Mouse (Mus musculus): ENCODE results near the gene Rundc3a. TPM values are rescaled to one million over a fixed set of nuclear protein-coding genes. Genes with fewer than 3 reads are reported as not detected.

The Rundc3a gene
- polyA plus RNA-seq, 1 experiment from 2014 or later = 117 TPM

DNA sequence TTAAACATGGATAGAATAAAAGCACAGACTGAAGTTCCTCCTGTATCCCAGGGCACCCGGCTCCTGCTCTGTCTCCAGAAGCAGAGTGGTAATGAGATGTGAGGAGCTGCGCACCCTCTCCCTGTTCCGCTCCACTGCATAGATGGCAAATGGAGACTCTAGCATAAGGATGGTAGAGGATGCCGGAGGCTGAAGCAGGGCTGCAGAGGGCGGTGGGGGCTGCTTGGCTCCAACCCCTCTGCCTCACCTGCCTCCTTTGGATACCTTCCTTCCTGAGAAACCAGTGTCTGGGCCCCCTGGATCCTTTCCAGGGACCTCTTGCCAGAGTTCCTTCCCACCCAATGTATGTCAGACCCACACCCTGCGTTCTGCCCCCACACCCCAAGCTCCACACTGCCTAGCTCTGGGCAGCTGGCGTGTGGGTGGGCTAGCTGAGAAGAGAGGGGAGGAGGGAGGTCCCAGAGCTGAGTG lies 3.5 kb downstream of the Rundc3a start:
- Histone ChIP-seq H3K36me3 (peaks cover 32% of the 10 kb centered on the region), H3K9me3 (no peaks in the 10 kb centered on the region), H3K27me3 (peaks cover 38% of the 10 kb centered on the region), H3K4me1 (peaks cover 73% of the 10 kb centered on the region), H3K4me3 (0 out of 2 replicates have a peak overlapping the region, but pooled peaks have one; percentile 6), H3K27ac (replicated peaks) (no peak overlapping the region), H3K9ac (replicated peaks) (peak overlapping the region; percentile 7; the same call in 1 of the 2 replicates), H3K4me2 (replicated peaks) (peak overlapping the region; percentile 63)
- 78% methylated on average over 7 of the region's 7 CpGs for WGBS
- no peak for ATAC-seq (ENCODE audit: low FRiP score, low read depth)

DNA sequence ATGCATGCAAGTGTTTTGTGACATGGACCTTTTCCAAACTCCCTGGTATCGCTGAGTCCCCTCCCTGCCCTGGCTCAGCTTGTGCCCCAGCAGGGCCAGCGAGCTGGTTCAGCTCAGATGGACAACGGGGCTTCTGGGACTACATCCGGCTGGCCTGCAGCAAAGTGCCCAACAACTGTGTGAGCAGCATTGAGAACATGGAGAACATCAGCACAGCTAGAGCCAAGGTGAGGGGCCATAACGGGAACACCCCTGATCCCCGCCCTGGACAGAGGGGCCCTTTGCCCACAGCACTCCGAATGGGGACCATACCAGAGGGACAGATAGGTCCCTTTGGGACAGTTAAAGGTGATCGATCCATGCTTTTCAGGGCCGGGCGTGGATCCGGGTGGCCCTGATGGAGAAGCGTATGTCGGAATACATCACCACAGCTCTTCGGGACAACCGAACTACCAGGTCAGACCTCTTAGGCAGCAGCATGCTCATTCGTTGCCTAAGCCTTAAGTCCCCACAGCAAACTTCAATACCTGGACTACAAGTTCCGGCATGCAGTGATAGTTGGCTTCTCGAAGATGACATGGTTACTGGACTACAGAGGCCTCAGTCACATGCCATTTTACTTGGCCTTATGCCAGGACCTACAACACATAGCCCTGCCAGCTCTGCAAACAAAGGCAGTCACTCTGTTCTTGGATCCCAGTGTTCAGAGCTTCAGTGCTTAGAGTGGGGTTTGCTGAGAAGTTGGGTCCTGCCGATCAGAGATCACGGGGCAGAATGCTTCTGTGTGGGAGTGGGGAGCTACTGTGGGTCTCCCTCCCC lies 5.0 kb downstream of the Rundc3a start:
- peaks cover 66% of the 10 kb centered on the region for H3K4me1 ChIP-seq
- H3K27me3 ChIP-seq = peaks cover 38% of the 10 kb centered on the region
- H3K4me2 ChIP-seq (replicated peaks) = 0 out of 2 replicates have a peak overlapping the region, but pooled peaks have one; percentile 63
- whole genome bisulfite sequencing = 83% methylated on average over 20 of the region's 20 CpGs
- H3K9ac ChIP-seq (replicated peaks) = peak overlapping the region; percentile 37; the same call in 1 of the 2 replicates
- H3K4me3 ChIP-seq = no peak overlapping the region
- no peaks in the 10 kb centered on the region for H3K9me3 ChIP-seq
- H3K36me3 ChIP-seq = peaks cover 47% of the 10 kb centered on the region
- ATAC-seq (ENCODE audit: low FRiP score, low read depth) = no peak
- no peak overlapping the region for H3K27ac ChIP-seq (replicated peaks)

DNA sequence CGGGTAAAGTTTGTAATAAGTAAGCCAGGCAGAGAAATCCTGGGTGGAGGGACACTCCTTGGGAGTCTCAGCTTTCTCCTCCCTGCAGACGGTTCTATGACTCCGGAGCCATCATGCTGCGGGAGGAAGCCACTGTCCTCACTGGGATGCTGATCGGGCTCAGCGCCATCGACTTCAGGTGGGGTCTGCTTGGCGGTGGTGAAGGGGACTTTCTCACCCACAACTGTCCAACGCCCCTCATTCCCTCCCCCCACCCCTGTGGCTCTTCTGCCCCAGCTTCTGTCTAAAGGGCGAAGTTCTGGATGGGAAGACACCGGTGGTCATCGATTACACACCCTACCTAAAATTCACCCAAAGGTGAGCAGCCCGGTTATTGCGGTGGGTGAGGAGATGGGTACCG lies 5.9 kb downstream of the Rundc3a start:
- H3K36me3 ChIP-seq = peaks cover 56% of the 10 kb centered on the region
- H3K4me1 ChIP-seq = peaks cover 60% of the 10 kb centered on the region
- H3K9me3 ChIP-seq = no peaks in the 10 kb centered on the region
- no peak overlapping the region; the same call in 1 of the 2 replicates for H3K4me2 ChIP-seq (replicated peaks)
- H3K27me3 ChIP-seq = peaks cover 38% of the 10 kb centered on the region
- H3K4me3 ChIP-seq = no peak overlapping the region
- no peak overlapping the region for H3K27ac ChIP-seq (replicated peaks)
- no peak for ATAC-seq (ENCODE audit: low FRiP score, low read depth)
- WGBS = 20% methylated on average over 15 of the region's 15 CpGs
- H3K9ac ChIP-seq (replicated peaks) = no peak overlapping the region

DNA sequence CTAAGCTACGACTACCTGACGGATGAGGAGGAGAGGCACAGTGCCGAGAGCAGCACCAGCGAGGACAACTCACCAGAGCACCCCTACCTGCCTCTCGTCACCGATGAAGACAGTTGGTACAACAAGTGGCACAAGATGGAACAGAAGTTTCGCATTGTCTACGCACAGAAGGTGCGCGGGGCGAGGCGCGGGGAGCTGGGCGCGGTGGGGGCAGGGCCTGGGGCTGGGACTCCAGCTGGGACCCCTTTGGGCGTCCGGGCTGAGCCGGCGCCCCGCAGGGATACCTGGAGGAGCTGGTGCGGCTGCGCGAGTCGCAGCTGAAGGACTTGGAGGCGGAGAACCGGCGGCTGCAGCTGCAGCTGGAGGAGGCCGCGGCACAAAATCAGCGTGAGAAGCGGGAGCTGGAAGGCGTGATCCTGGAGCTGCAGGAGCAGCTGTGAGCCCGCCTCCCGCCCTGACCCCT lies 6.4 kb downstream of the Rundc3a start:
- peaks cover 62% of the 10 kb centered on the region for H3K36me3 ChIP-seq
- peak overlapping the region; percentile 36 for H3K4me2 ChIP-seq (replicated peaks)
- ATAC-seq (ENCODE audit: low FRiP score, low read depth) = no peak
- peak overlapping the region; percentile 18; the same call in 1 of the 2 replicates for H3K4me3 ChIP-seq
- WGBS = 2% methylated on average over 33 of the region's 34 CpGs
- no peaks in the 10 kb centered on the region for H3K9me3 ChIP-seq
- H3K27me3 ChIP-seq = peaks cover 38% of the 10 kb centered on the region
- no peak overlapping the region for H3K9ac ChIP-seq (replicated peaks)
- H3K4me1 ChIP-seq = peaks cover 58% of the 10 kb centered on the region
- H3K27ac ChIP-seq (replicated peaks) = 0 out of 2 replicates have a peak overlapping the region, but pooled peaks have one; percentile 10

DNA sequence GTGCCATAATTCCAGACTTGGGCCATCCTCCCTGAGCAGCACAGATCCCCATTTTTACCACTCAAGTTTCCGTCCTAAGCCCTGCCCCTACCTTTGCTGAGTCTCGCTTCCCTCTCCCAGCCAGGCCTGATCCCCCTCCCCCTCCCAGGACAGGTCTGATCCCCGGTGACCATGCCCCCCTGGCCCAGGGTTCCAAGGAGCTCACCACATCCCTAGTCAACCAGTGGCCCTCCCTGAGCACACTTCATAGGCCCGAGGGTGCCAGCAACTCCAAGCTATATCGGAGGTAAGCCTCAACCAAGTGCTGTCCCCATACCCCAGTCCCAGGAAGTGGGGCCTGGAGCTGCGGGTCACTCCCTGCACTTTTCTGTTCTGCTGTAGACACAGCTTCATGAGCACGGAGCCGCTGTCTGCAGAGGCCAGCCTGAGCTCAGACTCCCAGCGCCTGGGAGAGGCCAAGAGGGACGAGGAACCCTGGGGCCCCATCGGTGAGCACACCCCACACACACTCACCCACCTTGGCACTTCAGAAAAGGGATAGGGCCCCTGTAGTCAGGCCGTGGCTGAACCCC lies 7.4 kb downstream of the Rundc3a start:
- H3K4me3 ChIP-seq = no peak overlapping the region
- H3K27me3 ChIP-seq = peaks cover 38% of the 10 kb centered on the region
- H3K9ac ChIP-seq (replicated peaks) = no peak overlapping the region
- no peak overlapping the region for H3K4me2 ChIP-seq (replicated peaks)
- no peaks in the 10 kb centered on the region for H3K9me3 ChIP-seq
- 28% methylated on average over 12 of the region's 12 CpGs for WGBS
- peaks cover 63% of the 10 kb centered on the region for H3K36me3 ChIP-seq
- H3K27ac ChIP-seq (replicated peaks) = 0 out of 2 replicates have a peak overlapping the region, but pooled peaks have one; percentile 6
- peaks cover 58% of the 10 kb centered on the region for H3K4me1 ChIP-seq
- ATAC-seq (ENCODE audit: low FRiP score, low read depth) = no peak

DNA sequence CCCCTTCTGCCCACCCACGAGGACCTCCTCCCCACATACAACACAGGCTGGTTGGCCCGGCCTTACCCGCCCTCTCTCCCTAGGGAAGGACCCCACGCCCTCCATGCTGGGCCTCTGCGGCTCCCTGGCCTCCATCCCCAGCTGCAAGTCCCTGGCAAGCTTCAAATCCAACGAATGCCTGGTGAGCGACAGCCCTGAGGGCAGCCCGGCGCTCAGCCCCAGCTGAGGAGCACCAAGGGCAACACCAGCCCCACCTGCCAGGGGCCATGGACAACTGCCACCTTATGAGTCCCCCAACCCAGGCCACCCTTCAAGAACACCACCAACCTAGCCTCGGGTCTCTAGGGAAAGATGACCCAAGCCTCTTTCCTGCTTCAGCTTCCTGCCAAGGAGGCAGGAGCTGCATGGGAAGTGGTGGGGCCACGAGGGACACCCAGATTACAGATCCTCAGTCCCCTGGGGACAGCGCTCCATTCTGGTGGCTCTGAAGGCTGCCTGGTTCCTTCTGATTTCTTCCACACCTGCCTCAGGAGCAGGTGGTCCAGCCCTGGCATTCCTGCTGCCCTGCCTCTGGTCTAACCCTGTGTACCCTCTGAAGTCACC lies 8.8 kb downstream of the Rundc3a start:
- WGBS = 51% methylated on average over 12 of the region's 12 CpGs

DNA sequence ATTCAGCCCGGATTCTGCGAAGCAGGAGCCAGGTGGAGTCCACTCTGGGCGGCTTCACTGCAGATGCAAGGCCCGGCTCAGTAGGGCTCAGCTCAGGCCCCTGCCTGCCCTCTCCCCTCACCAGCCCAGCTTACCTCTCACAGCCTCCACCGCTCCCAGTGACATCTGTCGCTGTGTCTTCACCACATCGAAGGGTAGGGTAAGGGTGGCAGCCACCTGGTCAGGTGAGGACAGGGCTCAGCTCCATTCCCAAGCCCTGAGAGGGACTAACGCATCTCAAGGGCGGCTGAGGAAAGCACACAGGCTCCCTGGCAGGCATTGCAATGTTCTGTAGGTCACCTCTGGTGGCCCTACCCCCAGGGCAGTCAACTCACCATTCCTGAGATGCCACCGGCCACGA lies 10.5 kb downstream of the Rundc3a start:
- Histone ChIP-seq H3K4me1 (peaks cover 50% of the 10 kb centered on the region), H3K4me2 (replicated peaks) (no peak overlapping the region), H3K36me3 (peaks cover 54% of the 10 kb centered on the region), H3K27me3 (peaks cover 24% of the 10 kb centered on the region), H3K9ac (replicated peaks) (no peak overlapping the region), H3K27ac (replicated peaks) (no peak overlapping the region), H3K4me3 (no peak overlapping the region), H3K9me3 (no peaks in the 10 kb centered on the region)
- 96% methylated on average over 11 of the region's 11 CpGs for WGBS
- no peak for ATAC-seq (ENCODE audit: low FRiP score, low read depth)

More for the DNA sequence above, 8.8 kb downstream of the Rundc3a start:
- ATAC-seq (ENCODE audit: low FRiP score, low read depth) = no peak
- Histone ChIP-seq H3K9me3 (no peaks in the 10 kb centered on the region), H3K27me3 (peaks cover 38% of the 10 kb centered on the region), H3K4me3 (no peak overlapping the region), H3K4me2 (replicated peaks) (no peak overlapping the region), H3K36me3 (peaks cover 63% of the 10 kb centered on the region), H3K4me1 (peaks cover 57% of the 10 kb centered on the region), H3K9ac (replicated peaks) (no peak overlapping the region), H3K27ac (replicated peaks) (0 out of 2 replicates have a peak overlapping the region, but pooled peaks have one; percentile 36)

DNA sequence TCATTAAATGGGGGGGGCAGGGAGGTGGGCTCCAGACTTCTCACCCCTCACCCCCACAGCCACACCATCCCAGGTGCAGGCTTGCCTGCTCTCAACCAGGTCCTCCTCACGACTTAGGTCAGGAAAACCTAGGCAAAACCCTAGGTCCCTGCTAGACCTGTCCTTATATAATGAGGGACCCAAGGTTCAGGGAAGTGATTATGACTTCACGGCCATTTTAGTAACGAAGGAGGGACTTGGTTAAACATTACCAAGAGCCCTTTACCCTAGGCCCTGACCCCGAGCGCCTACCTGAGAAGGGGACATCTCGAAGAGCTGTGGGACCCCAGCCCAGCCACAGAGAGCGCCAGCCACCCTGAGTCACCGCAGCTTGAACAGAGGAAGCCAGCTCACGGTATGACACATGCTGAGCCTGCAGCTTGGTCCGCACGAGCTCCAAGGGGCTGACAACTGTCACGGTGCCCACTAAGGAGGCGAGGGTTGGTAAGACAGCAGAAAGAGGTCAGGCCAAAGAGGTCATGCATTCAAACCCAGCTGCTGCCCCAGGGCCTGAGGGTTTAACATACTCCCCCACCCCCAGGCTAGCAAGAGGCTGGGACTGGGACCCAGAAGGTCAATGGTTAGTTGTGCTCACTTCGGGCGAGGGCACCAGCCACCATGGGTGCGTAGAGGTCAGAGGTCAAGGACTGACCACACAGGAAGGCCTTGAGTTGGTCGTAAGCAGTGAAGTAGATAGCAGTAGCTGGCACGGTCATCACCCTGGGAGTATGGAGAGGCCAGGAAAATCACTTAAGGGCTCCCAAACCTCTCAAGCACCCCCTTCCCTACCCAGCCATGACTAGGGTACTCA lies 11.2 kb downstream of the Rundc3a start:
- peaks cover 19% of the 10 kb centered on the region for H3K27me3 ChIP-seq
- 82% methylated on average over 18 of the region's 18 CpGs for WGBS
- peak overlapping the region; percentile 20; the same call in 1 of the 2 replicates for H3K9ac ChIP-seq (replicated peaks)
- H3K27ac ChIP-seq (replicated peaks) = no peak overlapping the region
- H3K4me1 ChIP-seq = peaks cover 44% of the 10 kb centered on the region
- H3K4me3 ChIP-seq = no peak overlapping the region
- H3K4me2 ChIP-seq (replicated peaks) = 0 out of 2 replicates have a peak overlapping the region, but pooled peaks have one; percentile 3
- no peaks in the 10 kb centered on the region for H3K9me3 ChIP-seq
- H3K36me3 ChIP-seq = peaks cover 52% of the 10 kb centered on the region
- no peak for ATAC-seq (ENCODE audit: low FRiP score, low read depth)

DNA sequence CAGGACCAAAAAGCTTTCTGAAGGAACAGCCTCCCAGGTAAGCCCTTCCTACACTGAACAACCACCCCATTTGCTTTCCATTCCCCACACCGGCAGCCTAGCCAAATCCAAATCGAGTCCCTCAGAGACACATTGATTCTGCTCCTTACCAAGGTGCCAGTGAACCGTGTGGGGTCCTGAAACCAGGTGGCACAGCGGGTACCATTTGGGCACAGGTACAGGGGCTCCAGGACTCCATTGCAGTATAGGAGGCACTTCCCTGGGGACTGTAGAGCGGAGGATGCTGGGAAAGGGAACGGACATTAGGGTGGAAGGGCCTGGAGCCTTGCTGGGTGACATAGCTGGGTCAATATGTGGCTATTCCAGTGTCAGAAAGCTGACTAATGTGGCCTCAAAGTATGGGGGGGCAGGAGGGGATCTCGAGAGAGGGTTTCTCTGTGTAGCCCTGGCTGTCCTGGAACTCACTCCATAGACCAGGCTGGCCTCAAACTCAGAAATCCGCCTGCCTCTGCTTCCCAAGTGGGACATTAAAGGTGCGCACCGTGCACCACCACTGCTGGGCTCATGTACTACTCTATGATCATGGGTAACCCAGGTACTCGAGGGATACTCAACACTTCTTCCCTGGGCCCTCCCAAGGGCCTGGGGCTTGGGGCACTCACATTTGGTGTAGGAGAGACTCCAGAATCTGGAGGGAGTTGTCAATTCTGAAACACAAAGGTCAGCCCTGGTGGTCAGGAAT lies 12.5 kb downstream of the Rundc3a start:
- Histone ChIP-seq H3K27me3 (peaks cover 5% of the 10 kb centered on the region), H3K4me3 (peak overlapping the region; percentile 83), H3K4me2 (replicated peaks) (peak overlapping the region; percentile 90), H3K4me1 (peaks cover 33% of the 10 kb centered on the region), H3K27ac (replicated peaks) (no peak overlapping the region), H3K9ac (replicated peaks) (peak overlapping the region; percentile 86), H3K9me3 (no peaks in the 10 kb centered on the region), H3K36me3 (peaks cover 39% of the 10 kb centered on the region)
- 88% methylated on average over 11 of the region's 11 CpGs for WGBS
- no peak for ATAC-seq (ENCODE audit: low FRiP score, low read depth)

DNA sequence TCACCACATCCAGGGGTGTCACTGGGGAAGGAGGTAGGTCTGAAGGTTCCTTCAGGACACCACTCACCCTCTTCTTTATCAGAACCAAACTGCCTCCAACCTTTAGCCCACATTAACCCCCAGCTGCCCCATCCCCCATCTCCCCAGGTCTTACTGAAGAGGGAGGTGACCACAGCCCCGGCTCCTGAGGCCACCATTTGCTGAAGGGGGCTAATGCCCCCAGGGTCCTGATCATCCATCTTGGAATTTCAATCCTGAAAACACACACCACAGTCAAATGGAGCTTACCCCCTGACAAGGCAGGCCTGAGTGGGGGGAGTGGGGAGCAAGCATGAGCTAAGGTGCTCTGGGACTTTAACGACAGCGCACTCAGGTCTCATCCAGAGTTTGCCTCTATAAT lies 13.2 kb downstream of the Rundc3a start:
- Histone ChIP-seq H3K27ac (replicated peaks) (peak overlapping the region; percentile 85; the same call in 1 of the 2 replicates), H3K9ac (replicated peaks) (peak overlapping the region; percentile 86), H3K36me3 (peaks cover 33% of the 10 kb centered on the region), H3K4me1 (peaks cover 31% of the 10 kb centered on the region), H3K27me3 (no peaks in the 10 kb centered on the region; the same call in 1 of the 2 replicates), H3K4me2 (replicated peaks) (peak overlapping the region; percentile 90), H3K4me3 (peak overlapping the region; percentile 83), H3K9me3 (no peaks in the 10 kb centered on the region)
- 9% methylated on average over 3 of the region's 3 CpGs for WGBS
- ATAC-seq (ENCODE audit: low FRiP score, low read depth) = no peak
